Mouse (Mus musculus) embryonic facial prominence, embryonic 11.5 days (tissue): ENCODE data around the gene Ybx1. TPM values are rescaled to one million over a fixed set of nuclear protein-coding genes. Genes with fewer than 3 reads are reported as not detected.

Source experiments
- ATAC-seq: fragments of 200-750 bp; cut with Nextera tagmentation; replicated peaks from 2 replicates; pipeline ENCODE4 v1.8.0; 2017; ENCODE audit warnings: low read depth; ENCODE audit not compliant: insufficient number of reproducible peaks, low FRiP score, low TSS enrichment
- DNase-seq: peaks from one replicate; pipeline ENCODE4 v3.0.0-alpha.2; 2015; ENCODE audit warnings: low spot score
- H3K27ac ChIP-seq: fragments of 300-500 bp; sonication (generic); replicated peaks from 2 replicates; pipeline ENCODE4 v1.5.1; 2014; ENCODE audit warnings: mild to moderate bottlenecking, low read depth, low read length, control low read depth
- H3K27me3 ChIP-seq: fragments of 300-500 bp; sonication (generic); 2 replicates; pipeline ENCODE4 v1.6.1; 2014; ENCODE audit warnings: mild to moderate bottlenecking, low read length, moderate library complexity, mixed read lengths; ENCODE audit not compliant: control insufficient read depth, insufficient read depth
- H3K36me3 ChIP-seq: fragments of 300-500 bp; sonication (generic); replicated peaks from 2 replicates; pipeline ENCODE4 v1.6.1; 2014; ENCODE audit warnings: low read depth, mild to moderate bottlenecking, low read length, moderate library complexity, mixed read lengths; ENCODE audit not compliant: control insufficient read depth, insufficient read depth
- H3K4me1 ChIP-seq: fragments of 300-500 bp; sonication (generic); 2 replicates; pipeline ENCODE4 v1.6.1; 2014; ENCODE audit warnings: low read length, mixed read lengths; ENCODE audit not compliant: control insufficient read depth, insufficient read depth
- H3K4me2 ChIP-seq: fragments of 300-500 bp; sonication (generic); 2 replicates; pipeline ENCODE4 v1.6.1; 2014; ENCODE audit warnings: low read depth, mild to moderate bottlenecking, control low read depth, low read length, moderate library complexity
- H3K4me3 ChIP-seq: fragments of 300-500 bp; sonication (generic); 2 replicates; pipeline ENCODE4 v1.5.1; 2014; ENCODE audit warnings: low read depth, low read length, control low read depth
- H3K9ac ChIP-seq: fragments of 300-500 bp; sonication (generic); replicated peaks from 2 replicates; pipeline ENCODE4 v1.6.1; 2014; ENCODE audit warnings: mild to moderate bottlenecking, control low read depth, low read length
- H3K9me3 ChIP-seq: fragments of 300-500 bp; sonication (generic); replicated peaks from 2 replicates; pipeline ENCODE4 v1.6.1; 2016; ENCODE audit warnings: mild to moderate bottlenecking, low read length, inconsistent platforms, mixed read lengths; ENCODE audit not compliant: control insufficient read depth
- WGBS: fragments of 180-500 bp; shearing (Covaris S2); extraction: QIAGEN DNeasy Blood & Tissue Kit; methylation state at CpG from one replicate; pipeline ENCODE4 v1.1.7; 2014; 5-methylcytosine and 5-hydroxymethylcytosine counted together
- polyA plus RNA-seq: library from polyadenylated mRNA; unstranded; fragments of >200 nt; fragmentation: Nextera tagmentation; extraction: Ambion mirVana; gene quantifications from 2 replicates; pipeline ENCODE4 v1.2.1, GENCODE M21; 2014

Gene Ybx1
- polyA plus RNA-seq, result 1,287 and 1,398 TPM in 2 replicates

GRCm38 (mm10) chr4:119294415-119295133, at the start of gene Ybx1:
Gene Ybx1, minus strand, starts transcription at chr4:119294604.
- Histone ChIP-seq H3K4me2 (peak within 1 kb of the TSS; percentile 78), H3K27me3 (no peaks in the 10 kb centered on the region), H3K4me1 (no peaks in the 10 kb centered on the region), H3K36me3 (no peaks in the 10 kb centered on the region), H3K27ac (peak within 1 kb of the TSS; percentile 82), H3K9me3 (no peaks in the 10 kb centered on the region), H3K9ac (peak within 1 kb of the TSS; percentile 94), H3K4me3 (peak within 1 kb of the TSS; percentile 97)
- WGBS, result under 1% methylated on average over 59 of the region's 61 CpGs
- ATAC-seq (peak; percentile 99), DNase-seq (peak; percentile 99)

- Histone ChIP-seq H3K4me1 (no peaks in the 10 kb centered on the region), H3K9me3 (no peaks in the 10 kb centered on the region), H3K4me3 (no peak overlapping the region), H3K9ac (no peak overlapping the region), H3K27me3 (no peaks in the 10 kb centered on the region), H3K27ac (no peak overlapping the region), H3K36me3 (no peaks in the 10 kb centered on the region), H3K4me2 (no peak overlapping the region)
- WGBS, result 4% methylated on average over 10 of the region's 10 CpGs
- ATAC-seq (peak; percentile 60; the same call in 1 of the 2 replicates), DNase-seq (peak; percentile 77)
Measured at GRCm38 (mm10) chr4:119338861-119339361, 44.5 kb upstream of the Ybx1 start.

GRCm38 (mm10) chr4:119338422-119338821, 44.0 kb upstream of the Ybx1 start:
- H3K9ac ChIP-seq, result no peak overlapping the region
- WGBS, result 85% methylated on average over 4 of the region's 4 CpGs
- ATAC-seq (no peak), DNase-seq (no peak)
- H3K4me1 ChIP-seq, result no peaks in the 10 kb centered on the region
- H3K27ac ChIP-seq, result no peak overlapping the region
- H3K4me3 ChIP-seq, result no peak overlapping the region
- H3K4me2 ChIP-seq, result no peak overlapping the region
- H3K36me3 ChIP-seq, result no peaks in the 10 kb centered on the region
- no peaks in the 10 kb centered on the region for H3K9me3 ChIP-seq
- H3K27me3 ChIP-seq, result no peaks in the 10 kb centered on the region

- H3K9me3 ChIP-seq, result no peaks in the 10 kb centered on the region
- no peaks in the 10 kb centered on the region for H3K27me3 ChIP-seq
- H3K4me3 ChIP-seq, result no peak overlapping the region
- no peak overlapping the region for H3K9ac ChIP-seq
- 88% methylated on average over 6 of the region's 6 CpGs for WGBS
- no peak for ATAC-seq
- H3K36me3 ChIP-seq, result no peaks in the 10 kb centered on the region
- H3K4me2 ChIP-seq, result no peak overlapping the region
- no peaks in the 10 kb centered on the region for H3K4me1 ChIP-seq
- H3K27ac ChIP-seq, result no peak overlapping the region
- DNase-seq, result no peak
Measured at GRCm38 (mm10) chr4:119333487-119333886, 39.1 kb upstream of the Ybx1 start.

GRCm38 (mm10) chr4:119320896-119321550, 26.6 kb upstream of the Ybx1 start:
- peak overlapping the region; percentile 48 for H3K4me2 ChIP-seq
- no peaks in the 10 kb centered on the region for H3K4me1 ChIP-seq
- peak overlapping the region; percentile 72 for H3K4me3 ChIP-seq
- ATAC-seq, result peak; percentile 61
- H3K27ac ChIP-seq, result no peak overlapping the region
- H3K27me3 ChIP-seq, result no peaks in the 10 kb centered on the region
- WGBS, result 26% methylated on average over 10 of the region's 10 CpGs
- H3K36me3 ChIP-seq, result no peaks in the 10 kb centered on the region
- H3K9me3 ChIP-seq, result no peaks in the 10 kb centered on the region
- peak overlapping the region; percentile 56 for H3K9ac ChIP-seq
- no peak for DNase-seq

- Histone ChIP-seq H3K36me3 (peaks cover 1% of the 10 kb centered on the region; the same call in 1 of the 2 replicates), H3K4me2 (peak within 1 kb of the TSS; percentile 82), H3K4me1 (no peaks in the 10 kb centered on the region), H3K9me3 (no peaks in the 10 kb centered on the region), H3K4me3 (peak within 1 kb of the TSS; percentile 72), H3K27ac (no peak within 1 kb of the TSS), H3K9ac (peak within 1 kb of the TSS; percentile 56), H3K27me3 (no peaks in the 10 kb centered on the region)
- peak; percentile 91 for ATAC-seq
- under 1% methylated on average over 44 of the region's 44 CpGs for WGBS
- peak; percentile 96 for DNase-seq
Measured at GRCm38 (mm10) chr4:119320131-119320830, 25.9 kb upstream of the Ybx1 start, which contains the start of gene Ppih. Gene Ppih, minus strand, starts transcription at chr4:119320546.

GRCm38 (mm10) chr4:119313756-119314155, 19.4 kb upstream of the Ybx1 start:
- Histone ChIP-seq H3K27me3 (no peaks in the 10 kb centered on the region), H3K9me3 (no peaks in the 10 kb centered on the region), H3K4me1 (no peaks in the 10 kb centered on the region), H3K27ac (no peak overlapping the region), H3K4me3 (no peak overlapping the region), H3K9ac (no peak overlapping the region), H3K4me2 (no peak overlapping the region), H3K36me3 (peaks cover 7% of the 10 kb centered on the region)
- ATAC-seq (no peak), DNase-seq (no peak)
- WGBS, result 86% methylated on average over 1 of the region's 1 CpGs
